Mouse (Mus musculus): ENCODE results near the gene Nupl2.
A peak's percentile ranks its signal among the peaks of the same experiment; 100 is the strongest.

Nupl2 gene

DNA sequence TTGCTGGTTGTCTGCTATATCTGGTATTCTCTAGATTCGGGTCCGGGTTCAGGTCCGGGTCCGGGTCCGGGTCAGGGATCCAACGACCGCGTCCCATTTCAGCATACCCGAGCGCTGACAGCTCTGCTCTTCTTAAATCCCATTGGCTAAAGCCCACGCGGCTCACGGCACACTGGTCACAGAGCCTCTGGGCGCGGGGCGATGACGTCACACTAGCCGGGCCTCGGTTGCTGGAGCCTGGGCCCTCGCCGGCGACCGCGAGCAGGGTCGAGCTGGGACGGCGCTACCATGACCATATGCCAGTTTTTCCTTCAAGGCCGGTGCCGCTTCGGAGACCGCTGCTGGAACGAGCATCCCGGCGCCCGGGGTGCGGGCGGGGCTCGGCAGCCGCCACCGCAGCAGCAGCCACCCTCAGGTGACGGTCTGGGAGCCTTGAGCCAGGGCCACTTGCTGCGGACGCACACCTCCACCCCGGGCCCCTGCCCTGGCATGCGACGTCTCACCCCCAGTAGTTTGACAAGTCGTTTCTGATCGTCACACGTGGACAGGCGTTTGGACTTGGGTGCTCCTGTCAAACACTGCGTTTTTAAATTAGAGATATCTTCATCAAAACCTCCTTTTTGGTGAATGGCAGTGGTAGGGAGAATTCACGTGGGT is at the start of gene Nupl2:
Gene Nupl2 (plus strand): TSS at position 175 of the 657 bp plus-strand sequence.
- DNase-seq (ENCODE audit: low read depth, low spot score): peak; percentile 81

- DNase-seq (ENCODE audit: low read depth, low spot score): no peak
These were observed 42.5 kb upstream of the Nupl2 start for GRCm38 (mm10) chr5:24122221-24122620.

DNA sequence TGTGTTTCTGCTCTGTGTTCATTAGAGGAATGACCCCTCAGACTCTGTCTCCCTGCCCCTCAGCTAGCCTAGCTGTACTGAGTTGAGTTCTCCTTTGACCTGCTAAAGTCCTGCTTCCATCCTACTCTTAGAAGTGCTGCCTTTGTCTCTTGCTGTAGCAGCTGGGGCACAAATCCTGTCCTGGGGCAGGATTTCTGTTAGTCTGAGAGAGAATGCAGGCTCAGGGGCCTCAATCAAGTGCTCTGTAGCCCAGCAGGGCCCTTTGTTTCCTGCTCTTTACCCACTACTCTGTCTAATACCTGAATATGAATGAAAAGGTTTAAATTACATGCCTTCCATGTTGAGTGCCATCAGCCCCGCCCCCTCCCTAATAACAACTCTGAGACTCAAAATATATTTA is 40.6 kb upstream of the Nupl2 start:
- no peak for DNase-seq (ENCODE audit: low read depth, low spot score)

DNA sequence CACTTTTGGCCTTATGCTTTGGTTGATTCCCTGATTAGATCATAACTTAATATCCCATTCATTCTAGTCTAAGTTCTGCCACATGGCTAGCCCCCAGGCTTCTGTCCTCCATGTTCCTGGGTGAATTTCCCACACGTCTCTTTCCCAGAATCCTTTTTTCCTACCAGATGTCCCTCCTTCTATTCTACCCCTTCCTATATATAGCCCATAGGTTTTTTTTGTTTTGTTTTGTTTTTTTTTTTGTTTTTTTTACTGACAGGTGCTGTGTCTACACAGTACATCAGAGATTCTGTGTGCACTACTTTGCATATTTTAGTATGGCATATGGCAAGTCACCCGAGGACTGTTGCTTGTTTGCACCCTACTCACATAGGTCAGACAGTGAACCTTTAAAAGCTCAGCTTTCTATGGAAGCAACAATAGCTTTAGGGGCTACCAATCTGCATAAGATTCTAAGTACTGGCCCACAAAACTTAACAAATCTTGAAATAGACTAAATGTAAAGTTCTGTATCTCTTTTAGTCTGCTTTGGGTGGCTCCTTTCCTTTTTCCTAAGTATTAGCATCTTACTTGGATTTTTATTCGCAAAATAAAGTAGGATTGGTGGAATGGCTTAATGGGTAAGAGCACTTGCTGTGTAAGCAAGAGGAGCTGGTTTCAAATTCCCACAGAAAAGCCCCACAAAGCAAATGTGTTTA is 40.0 kb upstream of the Nupl2 start:
- DNase-seq (ENCODE audit: low read depth, low spot score): no peak

DNA sequence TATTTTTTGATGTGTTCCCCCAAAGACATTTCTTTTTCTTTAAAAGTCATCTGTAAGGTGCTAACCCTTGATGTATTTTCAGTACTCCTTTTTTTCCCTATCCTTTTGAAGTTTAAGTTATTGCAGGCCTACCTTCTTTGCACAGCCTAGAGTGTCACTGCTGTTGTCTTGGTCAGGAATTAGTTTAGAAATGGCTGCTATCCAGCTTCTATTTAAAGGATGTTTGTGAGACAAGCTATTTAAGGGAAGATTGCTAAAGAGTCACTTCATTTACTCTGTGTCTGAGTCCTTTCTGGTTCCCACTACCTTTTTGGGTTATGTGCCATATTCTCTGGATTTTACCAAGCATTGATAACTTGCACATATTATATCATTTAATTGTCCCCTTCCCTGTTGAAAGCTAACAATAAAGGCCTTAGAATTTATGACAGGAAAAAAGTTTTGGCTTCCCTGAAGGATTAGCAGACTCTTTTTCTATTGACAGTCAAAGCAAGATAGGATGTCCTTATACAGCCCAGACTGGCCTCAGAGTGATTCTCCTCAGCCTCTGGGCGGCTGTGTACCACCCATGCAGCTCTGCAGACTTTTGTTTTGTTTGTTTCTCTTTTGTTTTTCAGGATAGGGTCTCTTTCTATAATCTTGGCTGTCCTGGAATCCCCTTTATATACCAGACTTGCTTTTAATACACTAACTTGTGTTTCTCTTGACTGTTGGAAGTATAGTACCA is 38.7 kb upstream of the Nupl2 start:
- no peak for DNase-seq (ENCODE audit: low read depth, low spot score)

DNA sequence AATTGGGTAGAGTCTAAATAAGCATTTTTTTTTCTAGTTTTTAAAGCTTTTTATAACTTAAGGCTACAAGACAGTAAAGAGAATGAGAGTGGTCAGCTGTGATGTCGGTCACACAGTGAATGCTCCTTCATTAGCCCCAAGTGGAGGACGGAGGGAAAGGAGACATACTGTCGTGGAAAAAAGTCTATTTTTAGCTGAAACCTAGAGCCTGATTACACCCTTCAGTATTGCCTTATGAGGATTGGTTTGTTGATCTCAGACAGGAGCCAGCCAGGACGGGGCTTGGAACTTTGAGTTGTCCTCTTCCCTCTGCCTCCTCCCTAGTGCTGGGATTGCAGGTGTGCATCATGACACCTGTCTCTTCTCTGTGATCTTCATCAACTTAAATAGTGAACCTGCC is 37.8 kb upstream of the Nupl2 start:
- DNase-seq (ENCODE audit: low read depth, low spot score): no peak

DNA sequence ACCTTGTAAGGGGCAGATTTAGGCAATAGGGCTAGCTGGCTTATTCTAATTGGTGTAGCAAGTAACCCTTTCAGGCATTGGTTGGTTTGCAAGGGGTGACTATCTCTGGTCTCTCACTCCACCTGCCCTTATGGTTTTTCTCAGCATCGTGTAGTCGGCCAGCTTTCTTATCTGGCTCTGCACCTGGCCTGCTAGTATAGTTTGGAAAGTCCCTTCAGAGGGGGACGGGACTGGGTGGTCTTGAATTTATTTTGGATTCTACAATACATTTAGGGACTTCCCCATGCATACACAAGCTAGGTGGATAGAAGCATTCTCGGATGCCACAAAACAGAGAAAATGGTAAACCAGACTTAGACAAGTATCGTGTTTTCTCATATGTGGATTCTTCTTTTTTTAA is 17.8 kb upstream of the Nupl2 start:
- DNase-seq (ENCODE audit: low read depth, low spot score): no peak

DNA sequence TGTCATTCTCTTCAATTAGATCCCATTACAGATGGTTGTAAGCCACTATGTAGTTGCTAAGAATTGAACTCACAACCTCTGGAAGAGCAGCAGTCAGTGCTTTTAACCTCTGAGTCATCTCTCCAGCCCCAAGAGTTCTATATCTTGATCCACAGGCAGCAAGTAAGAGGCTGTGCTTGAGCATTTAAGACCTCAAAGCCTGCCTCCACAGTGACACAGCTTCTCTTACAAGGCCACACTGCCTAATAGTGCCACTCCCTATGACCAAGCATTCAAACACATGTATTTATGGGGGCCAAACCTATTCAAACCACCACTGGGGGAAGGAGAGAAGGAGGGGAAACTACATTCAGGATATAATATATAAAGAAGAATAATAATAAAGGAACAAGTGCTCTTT is 12.6 kb upstream of the Nupl2 start:
- peak; percentile 51 for DNase-seq (ENCODE audit: low read depth, low spot score)

DNA sequence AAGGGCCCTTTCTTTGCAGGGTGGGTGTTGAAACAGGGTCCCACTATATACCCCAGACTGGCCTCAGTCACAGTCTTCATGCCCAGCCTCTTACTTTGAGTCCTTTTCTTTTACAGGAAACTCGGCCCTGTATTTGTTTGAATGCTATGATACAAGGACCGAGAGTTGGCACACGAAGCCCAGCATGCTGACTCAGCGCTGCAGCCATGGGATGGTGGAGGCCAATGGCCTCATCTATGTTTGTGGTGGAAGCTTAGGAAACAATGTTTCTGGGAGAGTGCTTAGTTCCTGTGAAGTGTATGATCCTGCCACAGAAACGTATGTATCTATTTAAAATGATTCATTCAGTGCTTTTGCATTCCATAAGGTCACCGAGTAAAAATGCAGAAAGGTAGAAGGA is 8.0 kb upstream of the Nupl2 start:
- DNase-seq (ENCODE audit: low read depth, low spot score): no peak

- DNase-seq (ENCODE audit: low read depth, low spot score): no peak
These were observed 2.5 kb downstream of the Nupl2 start for GRCm38 (mm10) chr5:24167263-24167662.

DNA sequence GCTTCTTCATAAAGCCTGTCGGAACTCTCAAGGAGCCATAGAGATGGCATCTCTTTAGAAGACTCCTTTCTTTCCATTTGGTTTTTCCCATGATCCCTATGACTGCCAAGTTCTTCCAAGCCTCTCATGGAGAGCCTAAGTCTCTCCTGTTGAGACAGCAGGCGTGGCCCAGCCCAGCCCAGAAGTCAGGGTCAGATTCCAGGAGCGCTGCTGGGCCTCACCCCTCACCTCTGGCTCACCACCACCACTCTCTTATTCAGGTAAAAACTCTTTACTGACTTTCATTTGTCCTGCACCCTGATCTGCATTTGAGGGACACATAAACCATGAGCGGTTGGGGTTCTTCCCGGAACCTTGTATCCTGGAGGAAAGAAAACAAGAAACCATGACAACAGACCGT is 5.1 kb downstream of the Nupl2 start:
- DNase-seq (ENCODE audit: low read depth, low spot score): no peak

DNA sequence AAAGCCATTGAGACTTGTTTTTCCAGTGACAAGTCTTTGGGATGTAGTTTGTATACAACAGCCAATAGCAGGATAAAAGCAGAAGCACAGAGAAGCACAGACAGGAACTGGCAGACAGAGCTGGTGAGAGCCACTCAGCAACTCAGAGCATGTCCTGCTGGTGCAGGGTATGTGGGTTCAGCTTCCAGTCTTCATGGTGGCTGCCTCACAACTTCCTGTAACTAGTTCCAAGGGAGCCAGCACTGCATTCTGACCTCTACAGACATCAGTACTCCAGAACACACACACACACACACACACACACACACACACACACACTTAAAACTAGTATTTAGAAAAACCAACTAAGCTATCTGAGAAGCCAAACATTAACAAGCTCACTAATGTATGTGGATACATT is 7.3 kb downstream of the Nupl2 start:
- DNase-seq (ENCODE audit: low read depth, low spot score): no peak

- DNase-seq (ENCODE audit: low read depth, low spot score): no peak
These were observed 16.9 kb downstream of the Nupl2 start for GRCm38 (mm10) chr5:24181514-24182295.

DNA sequence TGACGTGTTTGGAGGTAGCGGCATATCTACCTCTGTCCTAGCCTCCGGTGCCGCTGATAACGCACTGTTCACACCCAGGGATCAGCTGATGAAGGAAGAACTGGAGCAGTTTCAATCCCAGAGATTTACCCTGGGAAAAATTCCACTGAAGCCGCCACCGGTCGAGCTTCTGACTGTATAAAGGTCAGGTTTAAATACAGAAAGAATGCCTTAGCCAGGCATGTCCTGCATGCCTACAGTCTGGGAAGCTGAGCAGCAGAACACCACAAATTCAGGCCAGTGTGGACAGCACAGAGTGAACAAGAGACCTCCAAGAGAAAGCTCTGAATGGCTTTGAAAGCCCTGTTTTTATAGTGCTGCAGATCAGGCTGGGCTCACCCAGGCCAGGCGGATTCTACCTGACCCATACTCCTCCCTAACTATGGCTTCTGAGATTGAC is 17.6 kb downstream of the Nupl2 start:
- no peak for DNase-seq (ENCODE audit: low read depth, low spot score)

- no peak for DNase-seq (ENCODE audit: low read depth, low spot score)
These were observed 18.3 kb downstream of the Nupl2 start for GRCm38 (mm10) chr5:24183096-24183495.

DNA sequence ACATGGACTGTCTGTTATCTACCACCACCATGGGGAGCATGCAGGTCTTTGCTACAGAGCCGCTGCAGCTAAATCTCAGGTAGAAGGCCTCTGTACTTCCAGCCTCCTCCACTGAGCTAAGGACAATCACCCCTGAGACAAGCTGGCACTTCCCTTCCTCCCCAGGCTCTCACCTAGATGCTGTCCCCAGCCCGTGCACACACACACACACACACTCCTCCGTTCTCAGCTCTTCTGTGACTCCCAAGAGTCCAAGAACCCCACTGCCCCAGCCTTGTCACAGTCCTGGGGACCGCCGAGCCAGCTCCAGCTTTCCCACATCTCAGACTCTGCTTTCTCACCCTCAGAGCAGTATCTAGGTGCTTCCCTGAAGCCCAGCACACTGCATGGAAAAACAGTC is 19.2 kb downstream of the Nupl2 start:
- no peak for DNase-seq (ENCODE audit: low read depth, low spot score)

DNA sequence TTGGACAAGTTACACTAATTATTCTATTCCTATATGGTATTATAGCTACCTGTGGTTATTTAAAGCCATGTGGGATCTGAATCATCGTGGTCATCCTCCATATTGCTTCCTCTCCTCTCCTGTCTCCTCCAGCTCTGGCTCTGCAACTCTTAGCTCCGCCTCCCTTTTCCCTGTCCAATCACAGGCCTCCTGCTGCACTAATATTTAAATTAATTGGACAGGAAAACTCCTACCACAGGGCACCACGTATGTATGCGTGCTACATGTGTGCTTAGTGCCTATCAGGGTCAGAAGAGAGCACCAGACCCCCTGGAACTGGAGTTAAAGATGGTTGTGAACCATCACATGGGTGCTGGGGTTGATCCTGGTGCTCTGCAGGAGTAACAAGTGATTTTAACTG is 23.7 kb downstream of the Nupl2 start:
- no peak for DNase-seq (ENCODE audit: low read depth, low spot score)

DNA sequence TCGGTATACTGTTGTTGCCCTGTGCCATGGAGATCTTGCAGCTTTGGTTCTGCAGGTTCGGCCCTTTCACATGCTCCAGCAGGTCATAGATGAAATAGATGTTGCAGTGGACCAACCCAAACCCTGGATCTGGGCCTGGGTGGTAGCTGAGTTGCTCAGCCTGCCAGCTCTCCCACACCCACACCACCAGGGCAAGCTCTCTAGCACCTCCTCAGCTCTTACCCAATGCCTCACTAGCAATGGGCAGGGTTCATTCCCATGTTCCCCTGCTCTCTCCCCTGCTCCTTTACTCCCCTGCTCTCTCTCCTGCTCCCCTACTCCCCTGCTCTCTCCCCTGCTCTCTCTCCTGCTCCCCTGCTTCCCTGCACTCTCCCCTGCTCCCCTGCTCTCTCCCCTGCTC is 27.1 kb downstream of the Nupl2 start:
- no peak for DNase-seq (ENCODE audit: low read depth, low spot score)

GRCm38 (mm10) chr5:24201006-24201405 is 36.2 kb downstream of the Nupl2 start:
- DNase-seq (ENCODE audit: low read depth, low spot score): no peak

DNA sequence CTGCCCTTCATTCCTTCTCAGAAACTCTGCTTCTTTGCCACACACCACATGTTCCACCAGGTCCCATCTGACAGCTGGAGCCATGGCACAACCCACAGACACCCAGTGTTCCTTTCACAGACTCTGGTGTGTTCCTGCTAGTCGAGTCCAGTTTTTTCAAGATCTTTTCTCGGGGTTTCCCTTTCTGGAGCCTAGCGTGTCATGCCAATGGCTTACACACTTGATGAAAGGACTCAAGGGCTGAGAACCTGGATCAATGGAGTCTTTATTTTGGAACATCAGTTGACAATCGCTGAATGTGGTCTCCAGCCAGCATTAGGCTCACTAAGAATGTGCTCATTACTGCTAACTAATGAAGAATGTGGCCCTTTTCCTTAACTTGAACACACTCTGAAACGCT is 37.7 kb downstream of the Nupl2 start:
- no peak for DNase-seq (ENCODE audit: low read depth, low spot score)

DNA sequence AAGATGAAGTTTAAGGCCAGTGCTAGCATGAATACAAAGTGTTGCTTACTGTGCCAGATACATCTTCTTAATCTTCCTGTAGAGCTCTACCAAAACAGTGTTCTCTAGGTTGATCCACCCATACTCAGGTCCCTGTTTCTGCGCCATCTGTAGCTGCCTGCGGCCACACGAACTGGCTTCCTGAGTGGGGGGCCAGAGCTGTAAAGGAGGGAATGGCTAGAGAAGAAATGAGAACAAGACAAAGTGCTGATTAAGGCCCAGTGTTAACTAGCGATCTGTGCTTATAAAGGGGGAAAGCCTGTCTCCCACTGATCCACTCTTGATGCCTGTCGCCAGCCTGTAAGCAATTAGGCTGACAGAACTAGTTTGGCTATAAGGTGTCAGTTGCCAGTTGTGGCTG is 38.5 kb downstream of the Nupl2 start:
- DNase-seq (ENCODE audit: low read depth, low spot score): no peak

- DNase-seq (ENCODE audit: low read depth, low spot score): no peak
These were observed 43.2 kb downstream of the Nupl2 start for GRCm38 (mm10) chr5:24207965-24208364.

Data from c-Kit-negative CD71-positive TER-119-positive erythroid progenitor cells, embryonic 14.5 days (primary cell).